Mouse (Mus musculus) midbrain, postnatal 0 days (tissue): ENCODE data around the gene Fam107b. TPM values are rescaled to one million over a fixed set of nuclear protein-coding genes. Genes with fewer than 3 reads are reported as not detected.

Experiments
- ATAC-seq: fragments of 200-750 bp; cut with Nextera tagmentation; 2 replicates; pipeline ENCODE4 v1.8.0; 2017; ENCODE audit warnings: moderate number of reproducible peaks, mild to moderate bottlenecking, moderate TSS enrichment, moderate library complexity; ENCODE audit not compliant: low FRiP score
- DNase-seq: peaks from one replicate; pipeline ENCODE4 v3.0.0-alpha.2; 2015; ENCODE audit warnings: low spot score
- H3K27ac ChIP-seq: fragments of 300-500 bp; sonication (generic); 2 replicates; pipeline ENCODE4 v1.5.1; 2014; ENCODE audit warnings: low read depth, mild to moderate bottlenecking, low read length, mixed read lengths
- H3K27me3 ChIP-seq: fragments of 300-500 bp; sonication (generic); 2 replicates; pipeline ENCODE4 v1.6.1; 2014; ENCODE audit warnings: low read length, control low read depth, mixed read lengths; ENCODE audit not compliant: insufficient read depth
- H3K36me3 ChIP-seq: fragments of 300-500 bp; sonication (generic); 2 replicates; pipeline ENCODE4 v1.6.1; 2014; ENCODE audit warnings: low read length, control low read depth, mixed read lengths; ENCODE audit not compliant: insufficient read depth
- H3K4me1 ChIP-seq: fragments of 300-500 bp; sonication (generic); 2 replicates; pipeline ENCODE4 v1.6.1; 2014; ENCODE audit warnings: mild to moderate bottlenecking, control low read depth, antibody characterized with exemption, low read length, mixed read lengths; ENCODE audit not compliant: insufficient read depth
- H3K4me2 ChIP-seq: fragments of 300-500 bp; sonication (generic); 2 replicates; pipeline ENCODE4 v1.6.1; 2014; ENCODE audit warnings: low read depth, mild to moderate bottlenecking, low read length, mixed read lengths; ENCODE audit not compliant: poor library complexity, severe bottlenecking
- H3K4me3 ChIP-seq: fragments of 300-500 bp; sonication (generic); 2 replicates; pipeline ENCODE4 v1.5.1; 2014; ENCODE audit warnings: low read depth, mild to moderate bottlenecking, low read length, moderate library complexity
- H3K9ac ChIP-seq: fragments of 300-500 bp; sonication (generic); replicated peaks from 2 replicates; pipeline ENCODE4 v1.6.1; 2014; ENCODE audit warnings: mild to moderate bottlenecking, low read length, moderate library complexity, mixed read lengths; ENCODE audit not compliant: poor library complexity, severe bottlenecking
- H3K9me3 ChIP-seq: fragments of 300-500 bp; sonication (generic); 2 replicates; pipeline ENCODE4 v1.6.1; 2016; ENCODE audit warnings: low read length, control low read depth
- CTCF ChIP-seq: IDR thresholded peaks from 2 replicates; pipeline ENCODE4 v1.5.1; 2016; ENCODE audit warnings: antibody characterized with exemption, mild to moderate bottlenecking
- WGBS: fragments of 180-500 bp; shearing (Covaris S2); extraction: QIAGEN DNeasy Blood & Tissue Kit; methylation state at CpG from one replicate; pipeline ENCODE4 v1.1.7; 2014; 5-methylcytosine and 5-hydroxymethylcytosine counted together
- polyA plus RNA-seq: library from polyadenylated mRNA; unstranded; fragments of >200 nt; fragmentation: Nextera tagmentation; extraction: Ambion mirVana; gene quantifications from 2 replicates; pipeline ENCODE4 v1.2.1, GENCODE M21; 2015
- total RNA-seq: library from RNA; depleted of rRNA; stranded (reverse); fragments of >200 nt; gene quantifications from 2 replicates; pipeline ENCODE4 v1.2.3, GENCODE M21; 2014

The Fam107b gene
- total and polyA plus RNA-seq, 2 experiments from 2014 or later, result 16.0 to 26.8 TPM

DNA sequence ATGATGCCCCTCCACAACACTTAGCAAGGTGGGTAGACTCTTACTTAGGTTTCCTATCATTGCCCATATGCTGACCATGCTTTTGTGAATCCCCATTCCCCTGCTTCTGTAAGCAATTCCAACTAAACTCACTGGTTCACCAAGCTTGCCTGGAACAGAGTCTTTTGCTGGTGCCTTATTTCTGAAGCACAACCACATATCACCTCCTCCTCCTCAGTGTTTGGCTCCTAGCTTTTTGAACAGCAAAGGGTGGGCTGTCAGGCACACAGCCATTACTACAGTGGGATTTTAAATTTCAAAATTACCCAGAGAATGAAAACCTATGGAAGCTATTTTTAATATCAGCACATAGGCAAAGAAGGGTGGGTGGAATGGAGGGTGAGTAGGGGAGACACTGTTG lies 84.3 kb downstream of the Fam107b start:
- H3K27me3 ChIP-seq, result no peaks in the 10 kb centered on the region
- no peak for TF ChIP-seq CTCF
- no peaks in the 10 kb centered on the region for H3K4me1 ChIP-seq
- H3K27ac ChIP-seq, result no peak overlapping the region
- DNase-seq (no peak), ATAC-seq (no peak)
- no peak overlapping the region for H3K4me3 ChIP-seq
- H3K36me3 ChIP-seq, result no peaks in the 10 kb centered on the region
- no peaks in the 10 kb centered on the region for H3K9me3 ChIP-seq
- no peak overlapping the region for H3K4me2 ChIP-seq
- no peak overlapping the region for H3K9ac ChIP-seq

DNA sequence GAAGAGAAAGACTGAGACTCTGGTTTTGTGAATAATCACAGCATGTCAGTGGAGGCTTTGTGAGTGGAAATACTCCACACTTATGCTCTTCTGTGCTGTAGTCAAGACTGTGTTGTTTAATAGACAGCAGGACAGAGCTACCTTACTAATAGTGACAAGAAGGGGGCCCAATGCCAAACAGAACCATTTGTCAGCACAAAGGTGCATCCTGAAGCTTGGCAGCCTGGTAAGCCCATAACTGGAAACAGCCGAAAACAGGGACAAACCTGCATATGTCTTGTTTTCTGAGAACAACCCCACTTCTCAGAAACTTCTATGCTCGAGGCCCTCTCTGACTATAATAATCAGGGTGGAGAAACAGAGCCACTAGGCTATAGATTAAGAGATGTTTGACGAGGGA lies 85.8 kb downstream of the Fam107b start:
- WGBS, result 87% methylated on average over 3 of the region's 3 CpGs
- no peak for ATAC-seq

DNA sequence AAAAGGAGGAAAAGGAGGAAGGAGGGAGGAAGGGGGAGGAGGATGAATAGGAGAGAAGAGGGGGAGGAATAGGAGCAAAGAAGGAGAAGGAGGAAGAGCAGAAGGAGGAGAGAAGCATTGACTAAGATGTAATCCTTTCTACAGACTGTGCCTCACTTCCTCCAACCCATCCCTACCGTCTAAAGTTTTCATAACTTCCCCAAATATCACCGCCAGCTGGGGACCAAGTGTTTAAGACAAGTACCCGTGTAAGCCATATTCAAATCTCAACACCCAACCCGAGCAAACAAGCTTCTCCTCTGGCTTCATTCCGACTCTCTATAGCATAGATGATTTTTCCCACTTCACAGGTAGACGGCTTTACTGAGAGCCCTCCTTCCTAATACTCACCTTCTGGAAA lies 86.5 kb downstream of the Fam107b start:
- H3K4me2 ChIP-seq, result no peak overlapping the region
- no peaks in the 10 kb centered on the region for H3K36me3 ChIP-seq
- no peak overlapping the region for H3K9ac ChIP-seq
- no peaks in the 10 kb centered on the region for H3K9me3 ChIP-seq
- WGBS, result 93% methylated on average over 6 of the region's 6 CpGs
- no peaks in the 10 kb centered on the region for H3K27me3 ChIP-seq
- ATAC-seq, result no peak
- TF ChIP-seq CTCF, result no peak
- H3K4me3 ChIP-seq, result no peak overlapping the region
- no peaks in the 10 kb centered on the region for H3K4me1 ChIP-seq
- H3K27ac ChIP-seq, result no peak overlapping the region
- no peak for DNase-seq

More for the DNA sequence above, 85.8 kb downstream of the Fam107b start:
- no peak for TF ChIP-seq CTCF
- Histone ChIP-seq H3K9ac (no peak overlapping the region), H3K4me2 (no peak overlapping the region), H3K4me3 (no peak overlapping the region), H3K9me3 (no peaks in the 10 kb centered on the region), H3K27me3 (no peaks in the 10 kb centered on the region), H3K36me3 (no peaks in the 10 kb centered on the region), H3K4me1 (no peaks in the 10 kb centered on the region), H3K27ac (no peak overlapping the region)
- DNase-seq, result no peak

DNA sequence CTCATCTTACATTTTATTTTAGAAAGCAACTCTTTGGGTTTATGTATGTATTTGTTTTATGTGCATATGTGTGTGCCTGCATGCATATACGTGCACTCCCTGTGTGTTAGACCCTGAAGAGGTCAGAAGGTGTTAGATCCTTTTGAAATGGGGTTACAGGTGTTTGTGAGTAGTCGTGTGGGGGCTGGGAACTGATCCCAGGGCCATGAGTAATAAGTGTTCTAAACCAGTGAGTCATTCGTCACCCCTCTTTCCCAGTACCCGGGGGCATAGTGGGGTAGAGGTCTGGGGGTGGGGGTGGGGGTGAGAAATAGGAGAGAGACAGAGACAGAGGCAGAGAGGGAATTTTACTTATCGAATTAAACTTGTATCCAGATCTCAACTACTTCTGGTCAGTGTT lies 87.1 kb downstream of the Fam107b start:
- Histone ChIP-seq H3K27me3 (no peaks in the 10 kb centered on the region), H3K27ac (no peak overlapping the region), H3K9me3 (no peaks in the 10 kb centered on the region), H3K36me3 (no peaks in the 10 kb centered on the region), H3K4me3 (no peak overlapping the region), H3K4me2 (no peak overlapping the region), H3K9ac (no peak overlapping the region), H3K4me1 (no peaks in the 10 kb centered on the region)
- TF ChIP-seq CTCF, result no peak
- DNase-seq, result no peak
- no peak for ATAC-seq
- 85% methylated on average over 5 of the region's 5 CpGs for WGBS

DNA sequence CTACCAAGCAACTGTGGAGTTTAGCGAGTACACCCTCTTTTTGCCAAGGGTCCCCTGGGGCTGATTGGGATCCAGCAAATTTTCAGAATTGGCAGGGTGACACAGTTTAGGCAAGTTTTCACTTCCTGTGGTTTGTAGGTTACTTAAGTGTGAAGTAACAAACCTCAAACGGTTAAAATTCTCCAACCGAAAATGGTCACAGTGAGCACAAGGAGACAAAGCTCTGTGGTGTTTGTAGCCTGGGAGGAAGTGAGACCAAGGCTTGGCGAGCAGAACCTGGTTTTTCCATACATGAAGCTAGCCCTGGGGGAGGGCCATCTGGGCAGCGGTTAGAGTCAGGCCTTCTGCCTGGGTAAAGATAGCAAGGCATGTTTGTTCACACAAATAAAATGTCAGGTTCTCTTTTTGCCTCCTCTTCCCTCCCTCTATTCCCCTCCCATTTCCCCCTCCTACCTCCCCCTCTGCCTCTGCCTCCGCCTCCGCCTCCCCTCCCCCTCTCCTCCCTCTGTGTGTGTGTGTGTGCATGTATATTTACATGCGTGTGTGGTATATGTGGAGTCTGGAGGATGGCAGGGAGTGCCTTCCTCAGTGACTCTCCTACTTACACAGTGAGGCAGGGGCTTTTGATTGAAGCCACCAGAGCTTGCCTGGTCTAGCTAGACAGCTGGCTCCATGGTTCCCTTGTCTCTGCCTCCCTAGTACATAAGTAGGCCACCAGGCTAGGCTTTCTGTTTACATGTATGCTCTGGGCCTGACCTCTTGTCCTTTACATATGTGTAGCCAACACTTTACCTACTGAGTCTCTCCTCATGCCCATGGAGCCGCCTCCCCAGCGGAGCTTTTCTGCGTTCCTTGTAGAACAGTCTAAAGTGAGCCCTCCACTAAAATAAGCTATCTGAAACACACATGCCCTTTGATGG lies 87.8 kb downstream of the Fam107b start:
- no peak for ATAC-seq
- Histone ChIP-seq H3K27me3 (no peaks in the 10 kb centered on the region), H3K27ac (no peak overlapping the region), H3K9ac (no peak overlapping the region), H3K4me2 (no peak overlapping the region), H3K36me3 (no peaks in the 10 kb centered on the region), H3K4me3 (no peak overlapping the region), H3K4me1 (no peaks in the 10 kb centered on the region), H3K9me3 (no peaks in the 10 kb centered on the region)
- no peak for DNase-seq
- no peak for TF ChIP-seq CTCF
- WGBS, result 70% methylated on average over 10 of the region's 11 CpGs

DNA sequence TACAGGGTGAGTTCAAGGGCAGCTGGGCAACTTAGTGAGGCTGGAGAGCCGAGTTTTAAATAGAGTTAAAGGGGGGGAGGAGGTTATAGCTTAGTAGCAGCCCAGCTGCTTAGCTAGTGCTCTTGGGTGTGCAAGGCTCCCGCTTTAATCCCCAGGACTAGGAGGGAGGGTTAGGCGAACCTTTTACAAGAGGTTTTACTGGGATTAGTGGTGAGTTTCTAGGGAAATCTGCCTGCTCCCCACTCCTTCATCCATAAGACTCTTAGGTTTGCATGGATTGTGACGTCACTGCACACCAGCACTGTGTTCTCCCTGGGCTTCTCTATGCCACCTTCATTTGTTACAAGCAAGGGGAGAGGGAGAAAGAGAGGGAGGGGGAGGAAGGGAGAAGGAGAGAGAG lies 88.6 kb downstream of the Fam107b start:
- no peak for ATAC-seq
- no peak for TF ChIP-seq CTCF

More for the DNA sequence above, 88.6 kb downstream of the Fam107b start:
- Histone ChIP-seq H3K36me3 (no peaks in the 10 kb centered on the region), H3K9me3 (no peaks in the 10 kb centered on the region), H3K4me2 (no peak overlapping the region), H3K9ac (no peak overlapping the region), H3K27ac (no peak overlapping the region), H3K4me3 (no peak overlapping the region), H3K4me1 (no peaks in the 10 kb centered on the region), H3K27me3 (no peaks in the 10 kb centered on the region)
- no peak for DNase-seq
- 14% methylated on average over 4 of the region's 4 CpGs for WGBS
